Mouse (Mus musculus) ES-E14 (cell line): ENCODE measurements around the gene Fam184b.

Experiments used
- CHD2 ChIP-seq: IDR thresholded peaks from 2 replicates; pipeline ENCODE4 v1.6.1; 2014; ENCODE audit warnings: mild to moderate bottlenecking, low read depth, low read length, inconsistent platforms
- HCFC1 ChIP-seq: IDR thresholded peaks from 2 replicates; pipeline ENCODE4 v1.6.1; 2012; ENCODE audit warnings: low read length, inconsistent platforms, borderline replicate concordance; ENCODE audit not compliant: insufficient read depth
- MAFK ChIP-seq: IDR thresholded peaks from 2 replicates; pipeline ENCODE4 v1.6.1; 2014; ENCODE audit warnings: mild to moderate bottlenecking, low read depth, low read length, inconsistent platforms; ENCODE audit not compliant: insufficient read depth
- ZC3H11A ChIP-seq: IDR thresholded peaks from 2 replicates; pipeline ENCODE4 v1.6.1; 2012; ENCODE audit warnings: low read depth, mild to moderate bottlenecking, inconsistent platforms, low read length, borderline replicate concordance
- ZNF384 ChIP-seq: IDR thresholded peaks from 2 replicates; pipeline ENCODE4 v1.6.1; 2012; ENCODE audit warnings: low read depth, low read length, inconsistent platforms

DNA sequence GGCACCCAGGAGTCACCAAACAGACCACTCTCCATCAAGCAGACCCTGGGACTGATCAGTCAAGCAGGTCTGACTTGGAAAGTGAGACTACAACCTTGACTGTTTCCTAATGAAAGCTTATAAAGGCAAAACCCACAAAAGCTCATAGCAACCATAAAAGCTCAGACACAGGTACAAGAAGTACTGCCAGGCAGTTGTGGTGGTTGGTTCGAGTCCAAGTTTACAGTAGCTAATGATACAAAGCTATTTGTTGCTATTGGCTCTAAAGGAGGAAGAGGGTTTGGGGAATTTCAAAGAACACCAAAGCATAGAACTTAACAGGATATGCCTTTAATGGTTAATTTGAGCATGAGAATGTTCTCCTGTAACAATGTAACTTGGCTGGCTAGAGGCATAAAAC, 155.8 kb downstream of the Fam184b start:
- no peak for TF ChIP-seq ZNF384
- TF ChIP-seq CHD2 = no peak
- TF ChIP-seq HCFC1 = no peak
- TF ChIP-seq ZC3H11A = no peak
- TF ChIP-seq MAFK = no peak
